Mouse (Mus musculus) forebrain, embryonic 10.5 days (tissue): ENCODE results near the gene Gtf2h2. TPM values are rescaled to one million over a fixed set of nuclear protein-coding genes. Genes with fewer than 3 reads are reported as not detected.

ENCODE experiments used
- DNase-seq: peaks from one replicate; pipeline ENCODE4 v3.0.0-alpha.2; 2017; ENCODE audit warnings: low spot score; ENCODE audit errors: extremely low spot score
- H3K27ac ChIP-seq: fragments of 300-500 bp; sonication (generic); 2 replicates; pipeline ENCODE4 v1.5.1; 2016; ENCODE audit warnings: mild to moderate bottlenecking
- H3K27me3 ChIP-seq: fragments of 300-500 bp; sonication (generic); 2 replicates; pipeline ENCODE4 v1.6.1; 2016; ENCODE audit warnings: mild to moderate bottlenecking; ENCODE audit not compliant: poor library complexity, severe bottlenecking
- H3K36me3 ChIP-seq: fragments of 300-500 bp; sonication (generic); replicated peaks from 2 replicates; pipeline ENCODE4 v1.6.1; 2016; ENCODE audit warnings: mild to moderate bottlenecking, moderate library complexity
- H3K4me1 ChIP-seq: fragments of 300-500 bp; sonication (generic); 2 replicates; pipeline ENCODE4 v1.6.1; 2016
- H3K4me3 ChIP-seq: fragments of 300-500 bp; sonication (generic); 2 replicates; pipeline ENCODE4 v1.5.1; 2016; ENCODE audit warnings: mild to moderate bottlenecking, moderate library complexity
- H3K9me3 ChIP-seq: fragments of 300-500 bp; sonication (generic); 2 replicates; pipeline ENCODE4 v1.6.1; 2016; ENCODE audit warnings: mild to moderate bottlenecking, moderate library complexity
- WGBS: fragments of 180-500 bp; shearing (Covaris S2); methylation state at CpG from one replicate; pipeline ENCODE4 v1.1.7; 2016; 5-methylcytosine and 5-hydroxymethylcytosine counted together
- polyA plus RNA-seq: library from polyadenylated mRNA; unstranded; fragments of >200 nt; fragmentation: Nextera tagmentation; extraction: Ambion mirVana; gene quantifications from 2 replicates; pipeline ENCODE4 v1.2.1, GENCODE M21; 2016

Gene Gtf2h2
- 92.8 and 96.4 TPM in 2 replicates for polyA plus RNA-seq

DNA sequence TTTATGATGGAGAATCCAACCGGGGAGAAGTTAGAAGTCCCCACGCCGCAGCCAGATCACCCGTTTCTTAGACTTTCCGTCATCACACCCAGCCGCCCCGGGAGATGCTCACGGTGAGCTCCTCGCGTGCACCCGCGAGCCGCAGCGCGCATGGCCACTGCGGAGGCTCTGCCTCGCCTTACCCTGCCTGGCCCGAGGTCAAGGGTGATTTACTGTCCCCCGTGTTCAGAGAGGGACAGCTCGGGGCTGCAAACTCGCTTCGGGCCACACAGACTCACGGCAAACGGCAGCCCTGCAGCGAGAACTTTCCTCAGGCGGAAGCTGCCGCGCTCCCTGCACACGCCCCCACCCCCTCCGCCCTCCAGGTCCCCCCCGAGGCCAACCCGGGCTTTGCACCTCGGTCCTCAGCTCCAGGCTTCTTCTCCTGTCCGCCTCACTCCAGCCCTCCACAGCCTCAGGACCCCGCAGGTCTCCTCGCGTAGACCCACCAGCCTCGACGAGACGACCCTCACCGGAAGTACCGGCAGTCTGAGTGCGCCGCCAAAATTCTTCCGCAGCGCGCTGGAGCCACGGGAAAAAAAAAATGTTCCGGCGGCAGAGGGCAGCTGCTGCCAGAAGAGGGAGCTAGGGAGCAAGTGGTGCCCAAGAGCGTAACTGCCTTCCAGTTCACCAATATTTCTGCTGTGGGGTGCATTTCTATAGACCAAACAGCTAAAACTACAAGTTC is at the start of gene Gtf2h2:
Gene Gtf2h2 (minus strand): TSS at position 519 of the 727 bp plus-strand sequence.
- Histone ChIP-seq H3K9me3 (no peaks in the 10 kb centered on the region), H3K36me3 (peaks cover 26% of the 10 kb centered on the region), H3K27ac (peak within 1 kb of the TSS; percentile 92), H3K4me1 (peaks cover 13% of the 10 kb centered on the region), H3K27me3 (no peaks in the 10 kb centered on the region), H3K4me3 (peak within 1 kb of the TSS; percentile 87)
- WGBS = under 1% methylated on average over 51 of the region's 51 CpGs
- peak; percentile 87 for DNase-seq

DNA sequence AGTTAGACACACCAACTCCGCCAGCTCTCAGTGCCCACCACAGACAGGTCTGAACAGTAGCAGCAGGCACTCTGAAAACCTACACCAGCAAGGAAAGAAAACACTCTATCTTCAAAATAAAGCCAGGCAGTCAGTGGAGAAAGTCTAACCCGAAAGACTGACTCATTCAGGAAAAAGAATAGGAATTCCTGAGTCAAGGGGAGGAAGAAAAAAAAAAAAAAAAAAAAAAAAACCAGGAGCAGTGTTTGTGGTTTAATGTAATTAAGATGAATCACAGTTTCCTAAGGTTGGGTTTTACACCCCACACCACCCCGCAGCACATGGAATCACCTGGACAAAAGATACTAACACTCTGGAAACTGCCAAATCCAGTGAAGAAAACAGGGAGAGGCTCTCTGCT is 43.8 kb upstream of the Gtf2h2 start:
- H3K9me3 ChIP-seq = no peaks in the 10 kb centered on the region
- no peaks in the 10 kb centered on the region for H3K4me1 ChIP-seq
- DNase-seq = no peak
- H3K27me3 ChIP-seq = no peaks in the 10 kb centered on the region
- no peak overlapping the region for H3K4me3 ChIP-seq
- H3K36me3 ChIP-seq = no peaks in the 10 kb centered on the region
- no peak overlapping the region for H3K27ac ChIP-seq
- WGBS = 78% methylated on average over 3 of the region's 3 CpGs

DNA sequence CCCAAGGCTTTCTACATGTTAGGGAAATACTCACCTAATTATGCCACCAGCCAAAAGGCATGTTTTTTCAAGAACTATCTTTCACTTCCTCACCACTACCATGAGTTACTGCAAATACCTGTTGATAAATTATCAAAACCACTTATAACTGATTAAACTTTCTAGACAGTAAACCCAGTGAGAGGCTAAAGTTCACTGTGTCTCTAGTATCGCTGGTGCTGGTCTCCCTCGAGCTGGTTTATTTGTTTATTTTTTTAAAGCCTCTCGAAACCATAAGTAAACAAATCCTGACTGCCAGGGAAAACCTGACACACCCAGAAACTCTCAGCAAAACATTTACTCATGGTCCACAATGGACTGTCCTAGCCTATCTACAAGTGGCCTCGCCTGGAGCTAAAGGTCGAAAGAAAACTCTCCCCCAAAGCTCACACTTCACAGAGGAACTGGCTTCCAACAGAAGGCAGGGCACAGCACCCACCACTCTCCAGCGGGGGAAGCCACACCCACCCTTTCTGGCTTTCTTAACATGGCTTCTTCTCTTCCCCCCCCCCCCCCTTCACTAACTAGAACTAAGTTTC is 40.5 kb upstream of the Gtf2h2 start:
- Histone ChIP-seq H3K4me1 (no peaks in the 10 kb centered on the region), H3K4me3 (no peak overlapping the region), H3K9me3 (no peaks in the 10 kb centered on the region), H3K27ac (no peak overlapping the region), H3K27me3 (no peaks in the 10 kb centered on the region), H3K36me3 (no peaks in the 10 kb centered on the region)
- DNase-seq = no peak
- 81% methylated on average over 6 of the region's 6 CpGs for WGBS

DNA sequence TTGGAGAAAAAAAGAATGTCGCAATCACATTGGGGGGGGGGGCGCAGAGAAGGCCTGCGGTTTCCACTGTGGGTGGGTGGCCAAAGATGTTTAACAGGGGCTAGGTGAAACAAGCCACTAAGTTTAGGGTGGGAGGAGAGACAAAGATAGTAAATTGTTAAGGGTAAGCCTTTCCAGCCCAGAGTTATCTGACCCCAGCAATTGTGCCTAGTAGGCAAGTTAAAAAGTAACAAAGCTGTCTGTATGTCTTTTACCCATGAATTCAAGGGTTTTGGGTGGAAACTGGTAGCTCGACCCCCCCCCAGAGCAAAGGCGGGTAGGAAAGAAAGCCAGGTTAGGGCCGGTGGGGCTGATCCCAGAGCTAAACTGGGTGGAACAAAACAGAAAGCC is 34.3 kb upstream of the Gtf2h2 start:
- Histone ChIP-seq H3K9me3 (no peaks in the 10 kb centered on the region), H3K36me3 (no peaks in the 10 kb centered on the region), H3K27ac (no peak overlapping the region), H3K4me1 (no peaks in the 10 kb centered on the region), H3K27me3 (no peaks in the 10 kb centered on the region), H3K4me3 (no peak overlapping the region)
- DNase-seq = no peak
- WGBS = 82% methylated on average over 6 of the region's 6 CpGs

DNA sequence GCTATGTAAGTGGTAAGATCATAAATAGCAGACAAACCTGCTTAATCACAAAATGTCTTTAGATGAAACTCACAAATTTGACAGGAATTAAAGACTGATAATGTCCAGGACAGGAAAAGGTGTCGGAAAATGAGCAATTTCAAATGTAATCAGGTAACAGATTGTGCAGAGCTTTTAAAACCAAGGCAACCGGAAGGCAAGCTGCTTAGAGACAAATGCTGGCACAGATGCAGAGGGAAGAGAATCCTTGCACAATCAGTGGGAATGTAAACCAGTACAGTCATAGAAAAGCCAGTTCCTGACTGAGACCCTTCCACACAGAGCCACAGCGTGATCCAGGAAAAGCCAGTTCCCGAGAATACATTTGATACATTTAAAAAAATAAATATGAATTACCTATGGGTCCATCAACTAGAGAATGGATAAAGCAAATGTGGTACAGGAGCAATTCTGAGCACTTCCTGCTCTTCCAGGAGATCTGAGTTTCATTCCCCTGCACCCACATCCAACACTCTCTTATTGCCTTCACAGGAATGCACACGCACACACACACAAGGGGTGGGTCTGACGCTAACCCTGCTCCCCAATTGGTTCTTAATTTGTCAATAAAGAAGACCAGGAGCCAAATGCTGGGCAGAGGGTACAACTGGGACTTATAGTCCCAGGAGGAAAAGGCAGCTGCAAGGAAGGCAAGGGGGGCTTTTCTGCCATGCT is 33.7 kb upstream of the Gtf2h2 start:
- WGBS = 85% methylated on average over 6 of the region's 6 CpGs

DNA sequence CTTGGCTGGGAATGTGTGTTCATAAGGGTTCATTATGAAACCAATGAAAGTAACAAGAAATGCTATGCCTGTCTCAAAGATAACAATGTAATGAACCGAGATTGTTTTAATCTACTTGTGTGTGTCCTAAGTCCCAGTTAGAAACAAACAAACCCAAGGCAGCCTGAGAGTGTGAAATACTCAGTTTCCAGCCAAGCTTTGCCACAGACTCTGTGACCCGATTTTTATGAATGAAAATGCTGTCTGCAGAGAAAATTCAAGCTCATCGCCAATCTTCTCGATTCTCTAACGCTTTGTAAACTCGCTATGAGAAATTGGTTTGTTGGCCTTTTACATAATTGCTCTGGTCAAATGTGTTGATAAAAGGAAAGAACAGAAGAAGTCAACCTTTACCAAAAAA is 32.5 kb upstream of the Gtf2h2 start:
- no peak overlapping the region for H3K27ac ChIP-seq
- no peak for DNase-seq
- no peaks in the 10 kb centered on the region for H3K9me3 ChIP-seq
- WGBS = 93% methylated on average over 6 of the region's 6 CpGs
- H3K4me1 ChIP-seq = no peaks in the 10 kb centered on the region
- no peaks in the 10 kb centered on the region for H3K27me3 ChIP-seq
- no peak overlapping the region for H3K4me3 ChIP-seq
- no peaks in the 10 kb centered on the region for H3K36me3 ChIP-seq

More for the DNA sequence above, 33.7 kb upstream of the Gtf2h2 start:
- no peaks in the 10 kb centered on the region for H3K9me3 ChIP-seq
- no peak for DNase-seq
- no peaks in the 10 kb centered on the region for H3K36me3 ChIP-seq
- no peaks in the 10 kb centered on the region for H3K27me3 ChIP-seq
- no peak overlapping the region for H3K4me3 ChIP-seq
- no peak overlapping the region for H3K27ac ChIP-seq
- no peaks in the 10 kb centered on the region for H3K4me1 ChIP-seq

DNA sequence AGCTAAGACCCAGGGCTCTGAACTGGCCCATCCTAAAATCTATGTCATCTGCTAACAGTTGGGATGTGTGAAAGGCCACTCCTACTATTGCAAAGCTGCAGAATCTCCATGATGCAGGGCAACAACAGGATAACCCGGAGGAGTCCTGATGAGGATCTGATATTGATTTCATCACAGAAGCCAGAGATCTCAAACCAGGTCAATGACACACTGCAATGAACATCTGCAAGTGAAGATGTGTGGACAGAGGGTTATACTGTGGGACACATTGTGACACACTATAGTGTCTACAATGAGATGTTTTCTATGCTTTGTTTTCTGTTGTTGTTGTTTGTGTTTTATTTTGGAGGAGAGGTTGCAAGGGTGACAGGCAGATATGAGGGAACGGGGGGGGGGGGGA is 31.3 kb upstream of the Gtf2h2 start:
- H3K4me3 ChIP-seq = no peak overlapping the region
- H3K36me3 ChIP-seq = no peaks in the 10 kb centered on the region
- H3K27me3 ChIP-seq = no peaks in the 10 kb centered on the region
- WGBS = 90% methylated on average over 2 of the region's 2 CpGs
- H3K9me3 ChIP-seq = no peaks in the 10 kb centered on the region
- H3K4me1 ChIP-seq = no peaks in the 10 kb centered on the region
- no peak overlapping the region for H3K27ac ChIP-seq
- no peak for DNase-seq

DNA sequence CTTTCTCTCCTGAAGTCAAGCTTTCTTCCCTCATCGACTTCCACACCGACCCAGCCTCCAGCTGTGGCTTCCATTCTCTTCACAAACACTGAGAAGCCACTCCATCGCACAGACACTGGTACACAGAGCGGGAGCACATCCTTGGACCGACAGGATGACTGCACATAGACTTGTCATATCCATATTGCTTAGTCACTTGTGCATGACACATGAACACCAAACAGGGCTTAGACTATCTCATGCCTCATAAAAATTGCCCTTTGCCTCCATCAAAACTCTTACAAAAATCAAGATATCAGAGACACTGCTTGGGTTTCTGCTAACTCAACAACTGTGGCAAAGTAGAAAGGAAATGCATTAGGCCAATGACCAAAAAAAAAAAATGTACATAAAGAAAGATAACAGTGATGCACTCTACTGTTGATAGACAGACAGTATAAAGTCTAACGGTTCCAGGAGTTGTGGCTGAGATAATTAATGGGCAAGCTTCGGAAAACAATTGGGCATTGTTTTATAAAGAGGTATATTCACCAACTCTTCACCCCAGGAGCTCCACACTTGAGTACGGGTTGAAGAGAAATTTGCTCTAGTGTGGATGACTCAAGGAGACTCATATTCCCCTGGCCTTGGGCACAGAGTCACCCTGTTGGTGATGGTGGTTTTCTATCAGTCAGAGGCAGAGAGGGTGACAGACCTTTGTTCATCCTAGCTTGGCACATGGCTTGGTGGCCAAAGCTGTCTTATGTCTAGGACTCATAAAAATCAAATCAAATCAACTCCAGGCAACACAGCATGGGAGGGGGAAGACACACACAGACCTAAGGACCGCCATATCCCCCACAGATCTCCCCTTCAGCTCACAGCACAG is 29.6 kb upstream of the Gtf2h2 start:
- H3K27me3 ChIP-seq = no peaks in the 10 kb centered on the region
- peaks cover 3% of the 10 kb centered on the region for H3K4me1 ChIP-seq
- H3K9me3 ChIP-seq = no peaks in the 10 kb centered on the region
- no peak overlapping the region for H3K4me3 ChIP-seq
- WGBS = 86% methylated on average over 9 of the region's 9 CpGs
- no peak for DNase-seq
- H3K27ac ChIP-seq = no peak overlapping the region
- no peaks in the 10 kb centered on the region for H3K36me3 ChIP-seq

DNA sequence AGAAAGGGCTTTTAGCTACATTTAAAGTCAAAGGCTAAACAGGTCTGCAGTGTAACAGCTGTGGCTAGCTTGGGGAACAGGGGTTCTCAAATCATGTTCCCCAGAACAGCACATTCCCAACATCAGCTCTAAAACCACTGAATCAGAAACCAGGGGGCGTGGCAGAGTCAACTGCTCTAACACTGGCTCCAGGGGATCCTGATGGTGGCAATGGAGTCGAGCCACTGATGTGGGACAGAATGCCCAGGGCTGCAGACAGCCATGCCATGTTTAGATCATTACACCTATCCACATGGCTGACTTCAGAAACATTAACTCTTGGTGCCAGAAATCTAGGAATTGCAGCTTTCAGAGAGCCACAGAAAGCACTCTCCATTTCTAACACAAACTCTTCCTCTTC is 26.8 kb upstream of the Gtf2h2 start:
- Histone ChIP-seq H3K9me3 (no peaks in the 10 kb centered on the region), H3K4me3 (no peak overlapping the region), H3K36me3 (no peaks in the 10 kb centered on the region), H3K27me3 (no peaks in the 10 kb centered on the region), H3K4me1 (peaks cover 20% of the 10 kb centered on the region), H3K27ac (no peak overlapping the region)
- 87% methylated on average over 2 of the region's 2 CpGs for WGBS
- no peak for DNase-seq

DNA sequence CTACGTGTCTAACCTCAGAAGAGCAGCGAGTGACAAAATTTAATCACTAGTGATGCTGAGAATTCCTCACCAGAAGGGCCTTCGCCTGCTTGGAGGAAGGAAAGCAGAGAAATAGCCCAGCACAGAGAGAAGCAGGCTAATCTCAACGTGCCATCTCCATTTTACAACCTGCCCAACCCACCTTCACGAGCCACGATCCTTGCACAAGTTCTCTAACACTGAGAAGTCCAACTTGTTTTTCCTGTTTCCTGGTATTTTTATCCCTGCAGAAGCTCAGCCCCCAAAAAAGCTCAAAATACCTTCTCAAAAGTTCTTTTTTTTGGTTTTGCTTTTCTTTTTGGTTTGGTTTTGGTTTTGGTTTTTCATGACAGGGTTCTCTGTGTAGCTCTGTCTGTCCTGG is 25.8 kb upstream of the Gtf2h2 start:
- Histone ChIP-seq H3K27me3 (no peaks in the 10 kb centered on the region), H3K36me3 (no peaks in the 10 kb centered on the region), H3K4me3 (no peak overlapping the region), H3K4me1 (peaks cover 20% of the 10 kb centered on the region), H3K27ac (no peak overlapping the region), H3K9me3 (no peaks in the 10 kb centered on the region)
- 92% methylated on average over 6 of the region's 6 CpGs for WGBS
- no peak for DNase-seq

DNA sequence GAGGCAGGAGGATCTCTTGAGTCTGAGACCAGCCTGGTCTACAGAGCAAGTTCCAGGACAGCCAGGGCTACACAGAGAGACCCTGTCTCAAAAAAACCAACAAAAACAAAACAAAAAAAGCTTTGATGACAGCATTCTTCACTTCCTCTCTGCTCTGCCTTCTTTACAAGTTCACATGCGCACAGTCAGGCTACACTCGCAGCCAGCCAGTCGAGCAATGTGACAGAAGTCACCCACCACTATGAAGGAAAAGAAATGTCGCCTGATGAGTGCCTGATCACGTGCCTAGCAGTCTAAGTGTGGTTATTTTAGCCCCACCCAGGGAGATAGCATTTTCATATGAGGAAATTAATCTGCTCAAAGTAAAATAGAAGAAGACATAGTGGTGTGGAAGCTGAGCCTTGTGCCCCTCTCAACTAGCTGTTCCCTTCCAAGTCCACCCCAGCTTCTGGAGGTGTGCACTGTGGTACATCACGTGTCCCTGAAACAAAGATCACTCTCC is 25.3 kb upstream of the Gtf2h2 start:
- no peaks in the 10 kb centered on the region for H3K36me3 ChIP-seq
- DNase-seq = no peak
- no peaks in the 10 kb centered on the region for H3K27me3 ChIP-seq
- H3K9me3 ChIP-seq = no peaks in the 10 kb centered on the region
- 0 out of 2 replicates have a peak overlapping the region, but pooled peaks have one; percentile 81 for H3K27ac ChIP-seq
- WGBS = 86% methylated on average over 6 of the region's 6 CpGs
- peaks cover 20% of the 10 kb centered on the region for H3K4me1 ChIP-seq
- H3K4me3 ChIP-seq = no peak overlapping the region
